Mouse (Mus musculus) heart, adult 2 months (tissue): ENCODE results near the gene Mrps27.
"Not testable (repeated sequence)": the region's sequence is repeated elsewhere in the genome, so short reads cannot be mapped to it uniquely, and the experiment has no call there.

ENCODE experiments used
- CTCF ChIP-seq: fragments of 200-600 bp; IDR thresholded peaks from 2 replicates; pipeline ENCODE4 v1.8.1; 2022; ENCODE audit warnings: antibody characterized with exemption, mild to moderate bottlenecking, moderate library complexity
- POLR2A ChIP-seq: fragments of 200-500 bp; IDR thresholded peaks from 2 replicates; pipeline ENCODE4 v1.6.1; 2011; ENCODE audit warnings: mild to moderate bottlenecking, low read depth, low read length, control low read depth; ENCODE audit not compliant: insufficient read depth

DNA sequence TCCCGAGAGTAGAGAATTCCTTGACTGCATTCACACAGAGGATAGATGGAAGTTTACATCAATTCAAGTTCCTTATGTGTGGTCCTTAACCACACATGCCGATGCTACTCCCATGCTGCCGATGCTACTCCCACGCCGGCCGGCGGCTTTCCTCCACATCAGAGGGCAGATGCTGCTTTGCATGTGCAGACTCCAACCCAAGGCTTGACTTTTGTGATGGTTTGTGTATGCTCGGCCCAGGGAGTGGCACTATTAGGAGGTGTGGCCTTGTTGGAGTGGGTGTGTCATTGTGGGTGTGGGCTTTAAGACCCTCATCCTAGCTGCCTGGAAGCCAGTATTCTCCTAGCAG, 20.3 kb upstream of the Mrps27 start:
- TF ChIP-seq CTCF, POLR2A: not testable (repeated sequence)
